Mouse (Mus musculus) heart, adult 9 months (tissue): ENCODE measurements at regions not wholly inside any gene's neighbourhood (a gene's known extent, or its start where the extent isn't known, plus 50 kb on each side); places are given as distances from the start of the nearest gene placed in this dataset.
"Not testable (repeated sequence)": the region's sequence is repeated elsewhere in the genome, so short reads cannot be mapped to it uniquely, and the experiment has no call there.

Source experiments
- DNase-seq, 2 experiments: peaks; one replicate each; pipeline ENCODE4 v3.0.0; 2022; ENCODE audit warnings: low spot score in 2 of 2

- no peak for DNase-seq
These were observed 84.9 kb downstream of the Arl6ip6 start for GRCm38 (mm10) chr2:53276435-53276834.

GRCm38 (mm10) chr2:53301712-53302423, 110.3 kb downstream of the Arl6ip6 start:
- DNase-seq = no peak

- DNase-seq = no peak
These were observed 139.2 kb downstream of the Arl6ip6 start for GRCm38 (mm10) chr2:53330680-53331079.

GRCm38 (mm10) chr2:53359026-53359425, 167.5 kb downstream of the Arl6ip6 start:
- DNase-seq = no peak

- DNase-seq = no peak
These were observed 190.8 kb downstream of the Arl6ip6 start for GRCm38 (mm10) chr2:53382348-53382747.

- no peak for DNase-seq
These were observed 193.1 kb downstream of the Arl6ip6 start for GRCm38 (mm10) chr2:53384545-53385176.

- no peak for DNase-seq
These were observed 197.1 kb downstream of the Arl6ip6 start for GRCm38 (mm10) chr2:53388652-53389051.

GRCm38 (mm10) chr2:53414471-53414870, 222.9 kb downstream of the Arl6ip6 start:
- no peak for DNase-seq

- DNase-seq = no peak
These were observed 245.7 kb downstream of the Arl6ip6 start for GRCm38 (mm10) chr2:53437046-53437815.

GRCm38 (mm10) chr2:53440301-53440700, 248.8 kb downstream of the Arl6ip6 start:
- not testable (repeated sequence) for DNase-seq

GRCm38 (mm10) chr2:53460265-53460664, 268.7 kb downstream of the Arl6ip6 start:
- DNase-seq = no peak

- DNase-seq = no peak
These were observed 282.9 kb downstream of the Arl6ip6 start for GRCm38 (mm10) chr2:53474455-53474854.

GRCm38 (mm10) chr2:53479051-53479450, 287.5 kb downstream of the Arl6ip6 start:
- DNase-seq = not testable (repeated sequence)

GRCm38 (mm10) chr2:53488301-53488700, 296.8 kb downstream of the Arl6ip6 start:
- DNase-seq = no peak

- DNase-seq = no peak
These were observed 299.5 kb downstream of the Arl6ip6 start for GRCm38 (mm10) chr2:53490805-53491585.

GRCm38 (mm10) chr2:53492788-53493187, 301.3 kb downstream of the Arl6ip6 start:
- no peak for DNase-seq

- DNase-seq = no peak
These were observed 310.2 kb downstream of the Arl6ip6 start for GRCm38 (mm10) chr2:53501657-53502274.

- DNase-seq = no peak
These were observed 310.7 kb downstream of the Arl6ip6 start for GRCm38 (mm10) chr2:53502275-53502667.

GRCm38 (mm10) chr2:53542097-53542496, 350.6 kb downstream of the Arl6ip6 start:
- DNase-seq = no peak

- no peak for DNase-seq
These were observed 382.5 kb downstream of the Arl6ip6 start for GRCm38 (mm10) chr2:53574007-53574406.

GRCm38 (mm10) chr2:53605829-53606228, 414.3 kb downstream of the Arl6ip6 start:
- DNase-seq = no peak
